Mouse (Mus musculus) retina, postnatal 7 days (tissue): ENCODE results near the gene Zfp184.
"Not testable (repeated sequence)": the region's sequence is repeated elsewhere in the genome, so short reads cannot be mapped to it uniquely, and the experiment has no call there.

Experiments
- DNase-seq: peaks from one replicate; pipeline ENCODE4 v3.0.0-alpha.2; 2012; ENCODE audit warnings: low read depth, low spot score

Zfp184 gene

DNA sequence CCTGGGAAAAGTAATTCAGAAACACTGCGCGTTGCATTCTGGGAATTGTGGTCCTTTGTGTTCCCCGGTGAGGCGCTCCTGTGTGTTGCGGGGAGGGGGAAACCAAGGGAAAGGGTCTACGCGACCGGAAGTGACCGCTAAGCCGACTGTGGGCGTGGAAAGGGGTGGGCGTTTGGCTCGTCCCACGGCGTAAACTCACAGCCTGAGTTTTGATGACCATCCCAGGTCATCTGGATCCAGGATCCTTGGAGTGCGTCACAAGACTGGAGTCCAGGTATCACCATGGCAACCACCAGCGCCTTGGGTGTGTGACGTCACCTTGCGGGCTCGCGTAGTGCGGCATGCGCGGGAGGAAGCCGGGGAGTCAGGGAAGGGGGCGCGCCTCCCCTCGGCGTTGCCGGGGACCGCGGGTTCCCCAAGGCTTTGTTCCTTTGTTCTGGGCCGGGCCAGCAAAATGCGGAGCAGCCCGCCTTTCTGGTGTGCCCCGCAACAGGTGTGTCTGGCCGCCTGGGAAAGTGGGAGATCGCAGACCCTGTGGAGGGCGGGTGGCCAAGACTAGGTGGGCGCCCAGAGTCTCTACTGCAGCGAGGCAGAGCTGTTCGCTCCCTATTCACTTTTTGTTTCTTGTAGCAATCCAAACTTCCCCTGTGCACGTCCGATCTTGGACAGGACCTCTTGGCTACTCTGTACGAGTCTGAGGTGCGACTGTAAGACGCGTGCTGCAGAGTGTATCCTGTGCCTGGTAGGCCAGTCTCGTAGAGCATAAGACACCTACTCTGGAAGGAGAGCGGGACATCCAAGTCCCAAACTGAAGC is at the start of gene Zfp184:
Gene Zfp184 (plus strand): TSS at position 169 of the 815 bp plus-strand sequence.
- DNase-seq, result peak; percentile 93

GRCm38 (mm10) chr13:21896549-21897244 is 48.2 kb upstream of the Zfp184 start:
- DNase-seq, result no peak

DNA sequence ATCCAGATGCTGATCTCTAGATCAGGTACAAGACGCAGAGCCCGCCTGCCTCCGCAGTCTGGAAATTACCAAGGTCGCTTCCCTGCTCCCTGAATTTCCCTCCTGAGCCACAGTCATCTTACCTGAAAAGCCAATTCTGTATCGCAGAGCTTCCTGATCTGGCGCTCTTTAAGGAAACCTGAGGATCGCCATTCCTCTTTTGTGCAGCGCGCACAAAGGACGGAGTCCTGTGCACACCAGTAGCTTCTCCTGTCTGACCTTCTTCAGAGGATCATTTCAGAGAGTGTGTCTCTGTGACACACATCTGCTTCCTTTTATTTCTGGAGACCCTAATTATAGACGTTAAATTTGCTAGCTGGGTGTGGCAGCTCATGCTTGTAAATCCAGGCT is 47.7 kb upstream of the Zfp184 start:
- DNase-seq, result no peak

- DNase-seq, result not testable (repeated sequence)
These were observed 43.9 kb upstream of the Zfp184 start for GRCm38 (mm10) chr13:21900870-21901565.

DNA sequence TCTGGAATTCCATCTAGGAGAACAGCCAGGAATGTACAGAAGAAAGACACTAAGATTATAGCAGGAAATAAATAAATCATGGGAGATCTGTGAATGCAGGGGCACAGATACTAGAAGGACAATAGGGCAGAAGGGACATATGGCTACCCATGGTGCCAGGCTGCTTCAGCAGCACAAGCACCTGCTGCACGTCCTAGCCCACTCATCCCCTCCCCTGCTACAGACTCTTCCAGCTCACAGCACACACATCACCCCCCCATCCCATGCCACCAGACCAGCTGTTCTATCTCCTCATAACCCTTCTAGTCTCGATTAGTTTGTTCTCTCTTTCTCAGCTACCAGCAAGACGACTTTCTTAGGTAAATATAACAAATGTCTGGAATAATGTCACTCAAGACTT is 41.4 kb upstream of the Zfp184 start:
- no peak for DNase-seq

DNA sequence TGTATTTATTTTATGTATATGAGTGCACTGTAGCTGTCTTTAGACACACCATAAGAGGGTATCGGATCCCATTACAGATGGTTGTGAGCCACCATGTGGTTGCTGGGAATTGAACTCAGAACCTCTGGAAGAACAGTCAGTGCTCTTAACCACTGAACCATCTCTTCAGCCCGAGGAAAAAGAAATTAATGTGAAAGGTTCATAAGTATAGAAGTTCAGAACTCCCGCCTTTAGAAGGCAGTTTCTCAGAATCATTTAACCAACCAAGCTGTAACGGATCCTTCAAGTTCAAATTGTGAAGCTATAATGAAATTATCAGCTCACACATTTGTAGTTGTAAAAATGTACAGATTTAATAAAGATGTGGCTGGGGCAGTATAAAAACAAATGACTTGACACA is 40.8 kb upstream of the Zfp184 start:
- DNase-seq, result not testable (repeated sequence)

GRCm38 (mm10) chr13:21906301-21906700 is 38.6 kb upstream of the Zfp184 start:
- no peak for DNase-seq

DNA sequence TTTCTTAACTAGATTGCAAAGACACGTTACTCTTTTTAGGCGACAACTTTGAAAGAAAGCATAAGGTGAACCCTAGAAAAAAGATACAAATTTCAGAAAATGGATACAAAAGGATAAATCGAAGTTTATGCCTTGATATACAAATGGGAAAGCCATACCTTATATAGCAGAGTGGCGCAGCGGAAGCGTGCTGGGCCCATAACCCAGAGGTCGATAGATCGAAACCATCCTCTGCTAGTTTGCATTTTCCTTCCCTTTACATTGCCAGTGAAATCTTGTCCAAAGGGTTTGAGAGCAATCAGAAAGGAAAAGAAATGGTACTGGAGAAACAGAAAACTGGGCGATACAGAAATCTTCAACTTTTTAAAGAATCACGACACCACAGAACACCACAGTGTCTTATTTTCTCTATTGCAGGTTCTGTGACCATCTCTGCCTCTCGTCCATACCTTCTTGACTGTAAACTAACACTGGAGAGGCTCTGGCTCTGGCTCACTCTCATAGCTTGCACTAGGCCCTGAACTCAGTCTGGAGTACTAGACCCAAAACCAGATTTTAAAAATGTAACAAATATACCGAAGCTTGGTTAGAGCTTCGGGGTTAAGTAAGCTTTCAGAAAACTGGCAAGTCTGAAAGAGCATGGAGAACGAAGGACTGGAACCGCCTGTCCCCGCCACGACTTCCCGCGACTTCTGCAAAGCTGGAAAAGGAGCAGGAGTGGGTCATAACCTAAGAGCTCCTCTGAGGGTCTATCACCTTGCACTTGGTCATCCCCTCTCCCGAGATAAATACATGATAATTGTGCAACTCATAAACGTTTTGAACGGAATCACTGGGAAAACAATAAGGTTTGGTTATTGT is 37.7 kb upstream of the Zfp184 start:
- no peak for DNase-seq

GRCm38 (mm10) chr13:21907807-21908155 is 37.1 kb upstream of the Zfp184 start:
- DNase-seq, result not testable (repeated sequence)

DNA sequence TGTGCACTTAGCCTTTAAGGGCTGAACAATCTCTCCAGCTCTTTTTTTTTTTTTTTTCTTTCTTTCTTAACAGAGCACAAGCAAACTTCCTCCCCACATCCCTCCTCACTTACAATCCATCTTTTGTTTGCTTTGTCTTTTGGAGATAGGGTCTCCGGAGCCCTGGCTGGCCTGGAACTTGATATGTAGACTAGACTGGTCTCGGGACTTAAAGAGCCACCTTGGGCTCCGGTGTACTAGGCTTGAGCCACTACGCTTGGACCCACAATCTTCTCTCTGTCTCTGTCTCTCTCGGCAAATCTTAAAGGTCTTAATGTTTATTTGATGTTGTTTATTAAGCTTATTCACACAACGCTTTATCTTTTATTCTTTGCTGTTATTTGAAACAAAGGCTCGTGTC is 34.2 kb upstream of the Zfp184 start:
- DNase-seq, result no peak

- DNase-seq, result no peak
These were observed 33.7 kb upstream of the Zfp184 start for GRCm38 (mm10) chr13:21911147-21911546.

DNA sequence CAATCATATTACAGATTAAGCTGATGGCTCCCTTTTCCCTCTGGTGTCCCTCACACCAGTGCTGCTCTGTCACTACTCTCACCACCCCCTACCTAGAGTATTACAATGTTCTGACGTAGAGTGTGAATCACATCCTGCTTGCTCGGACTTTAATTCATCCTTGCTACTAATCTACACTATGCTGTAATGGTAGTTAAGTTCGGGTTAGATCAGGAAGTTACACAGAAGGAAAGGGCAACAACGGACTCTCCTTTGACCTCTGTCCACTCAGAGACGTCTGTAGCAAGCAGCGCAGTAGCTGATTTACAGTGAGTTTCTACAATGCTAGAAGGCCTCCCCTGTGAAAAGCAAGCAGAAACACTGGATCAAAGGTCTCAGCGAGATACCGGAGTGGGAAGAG is 31.0 kb upstream of the Zfp184 start:
- no peak for DNase-seq

- no peak for DNase-seq
These were observed 30.3 kb upstream of the Zfp184 start for GRCm38 (mm10) chr13:21914599-21914998.

GRCm38 (mm10) chr13:21915487-21915886 is 29.4 kb upstream of the Zfp184 start:
- DNase-seq, result no peak

DNA sequence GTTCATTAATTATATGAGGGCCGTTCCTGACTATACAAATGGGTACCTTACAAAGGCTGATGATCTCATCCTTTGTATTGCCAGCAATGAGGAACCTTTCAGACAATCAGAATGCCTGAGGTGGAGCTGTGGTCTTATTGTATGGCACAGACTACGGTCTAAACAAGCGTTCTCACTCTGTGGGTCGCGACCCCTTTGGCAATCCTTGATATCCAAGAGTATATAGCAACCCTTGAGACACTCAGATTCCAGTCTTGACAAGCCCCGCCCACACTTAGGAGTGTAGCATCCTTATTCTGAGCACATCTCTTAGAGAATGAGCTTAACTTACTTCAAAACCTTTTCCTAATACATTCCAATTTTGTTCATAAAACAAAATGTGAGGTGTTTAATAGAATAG is 28.8 kb upstream of the Zfp184 start:
- DNase-seq, result no peak

GRCm38 (mm10) chr13:21917040-21917439 is 27.9 kb upstream of the Zfp184 start:
- no peak for DNase-seq

- DNase-seq, result no peak
These were observed 27.4 kb upstream of the Zfp184 start for GRCm38 (mm10) chr13:21917480-21917879.

GRCm38 (mm10) chr13:21917992-21918391 is 26.9 kb upstream of the Zfp184 start:
- no peak for DNase-seq

GRCm38 (mm10) chr13:21918570-21919419 is 26.1 kb upstream of the Zfp184 start:
- no peak for DNase-seq

GRCm38 (mm10) chr13:21919836-21920431 is 25.0 kb upstream of the Zfp184 start:
- no peak for DNase-seq
